ENCODE assay signal across 8 mouse cellular contexts in the genomic region with DNA sequence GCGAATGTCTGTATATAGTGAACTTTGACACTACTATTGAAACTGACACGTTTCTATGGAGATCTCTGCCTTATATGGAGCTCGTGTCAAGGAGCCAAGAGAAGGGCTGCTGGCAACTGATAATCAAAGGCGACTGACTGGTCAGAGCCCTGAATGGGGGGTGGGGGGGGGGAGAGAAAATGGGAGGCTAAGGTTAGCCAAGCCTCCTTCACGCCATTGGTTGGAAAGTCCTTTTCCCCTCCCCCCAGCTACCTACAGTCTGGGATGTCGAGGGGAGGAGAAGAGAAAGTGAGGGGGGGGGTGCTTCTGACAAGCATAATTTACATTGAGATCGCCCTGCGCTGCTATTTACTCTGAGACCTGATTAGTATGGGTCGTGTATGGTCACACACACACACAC. TPM values are rescaled to one million over a fixed set of nuclear protein-coding genes. Genes with fewer than 3 reads are reported as not detected.
A peak's percentile ranks its signal among the peaks of the same experiment; 100 is the strongest.
DNase-seq lines count a peak whose midpoint lies in the region; ATAC-seq and TF ChIP-seq lines count a peak whose summit lies in the region.

No protein-coding gene starts in this region.

- no peaks in the 10 kb centered on the region for H3K9me3 ChIP-seq in forebrain, embryonic 12.5 days
- no peaks in the 10 kb centered on the region for H3K9me3 ChIP-seq in midbrain, embryonic 13.5 days

- peak overlapping the region; percentile 100 for H3K9ac ChIP-seq in forebrain, embryonic 12.5 days
- H3K9ac ChIP-seq in midbrain, embryonic 13.5 days (replicated peaks): peak overlapping the region; percentile 100

- H3K4me3 ChIP-seq in left cerebral cortex, adult 2 months: peak overlapping the region; percentile 83
- H3K4me3 ChIP-seq in forebrain, embryonic 12.5 days (replicated peaks): peak overlapping the region; percentile 96
- H3K4me3 ChIP-seq in midbrain, embryonic 13.5 days (replicated peaks): peak overlapping the region; percentile 94

- ATAC-seq in forebrain, embryonic 12.5 days (ENCODE audit: low FRiP score): peak; percentile 73
- ATAC-seq in midbrain, embryonic 13.5 days: peak; percentile 70

- peaks cover 12% of the 10 kb centered on the region for H3K27me3 ChIP-seq in forebrain, embryonic 12.5 days
- H3K27me3 ChIP-seq in midbrain, embryonic 13.5 days: 0 out of 2 replicates have a peak, but pooled peaks cover 2% of the 10 kb centered on the region

- no peak for TF ChIP-seq CTCF in left cerebral cortex, adult 2 months (IDR thresholded peaks at IDR 0.05)

- peaks cover 4% of the 10 kb centered on the region for H3K36me3 ChIP-seq in forebrain, embryonic 12.5 days (replicated peaks)
- H3K36me3 ChIP-seq in midbrain, embryonic 13.5 days: peaks cover 3% of the 10 kb centered on the region

- H3K4me2 ChIP-seq in forebrain, embryonic 12.5 days: peak overlapping the region; percentile 75
- peak overlapping the region; percentile 80 for H3K4me2 ChIP-seq in midbrain, embryonic 13.5 days (replicated peaks)

- 0% methylated on average over 9 of the region's 9 CpGs for WGBS in forebrain, embryonic 12.5 days
- under 1% methylated on average over 8 of the region's 9 CpGs for WGBS in midbrain, embryonic 13.5 days

- peak overlapping the region; percentile 74 for H3K27ac ChIP-seq in left cerebral cortex, adult 2 months
- H3K27ac ChIP-seq in forebrain, embryonic 12.5 days: peak overlapping the region; percentile 100
- peak overlapping the region; percentile 100 for H3K27ac ChIP-seq in midbrain, embryonic 13.5 days

- H3K4me1 ChIP-seq in forebrain, embryonic 12.5 days: peaks cover 16% of the 10 kb centered on the region
- H3K4me1 ChIP-seq in midbrain, embryonic 13.5 days (replicated peaks): peaks cover 19% of the 10 kb centered on the region

- DNase-seq in left cerebral cortex, adult 2 months (ENCODE audit: extremely low spot score in 1 of 2, low spot score in 2 of 2): peak in 1 of 2 experiments; percentile 58
- no peak for DNase-seq in left cerebral cortex, adult 11 months (ENCODE audit: low spot score)
- peak; percentile 84 for DNase-seq in brain, embryonic 18.5 days (ENCODE audit: low read depth, low spot score)
- DNase-seq in layer of hippocampus, postnatal 10 days (ENCODE audit: low spot score in 2 of 2): peak; percentile 52 to 64
- DNase-seq in thymus, postnatal 25 days: no peak
- DNase-seq in T-cell, adult 2 months (ENCODE audit: low spot score): no peak

- intact Hi-C loops in left cerebral cortex, adult 2 months (cut with DNase I): loop anchor here (2.0 to 5.0 kb wide), 6 partner anchors 227 to 1642 kb away; no protein-coding TSS in a partner anchor

RNA-seq across cellular contexts. Expression of a gene that starts 0.8 kb away (rescaled TPM):
- total RNA-seq in left cerebral cortex, adult 2 months (2021): 100 to 1,000 TPM; 118 to 125 TPM
- 86.3 and 113 TPM in 2 replicates for polyA plus RNA-seq in forebrain, embryonic 12.5 days (2016; fragmentation: Nextera tagmentation; extraction: Ambion mirVana)
- total RNA-seq in layer of hippocampus, postnatal 10 days (2021): 100 to 1,000 TPM; 108 to 121 TPM
- polyA plus RNA-seq in midbrain, embryonic 13.5 days (2015; fragmentation: Nextera tagmentation; extraction: Ambion mirVana): 76.9 and 83.2 TPM in 2 replicates

Comparison
In these comparisons a context has a peak if more than half of its experiments do, and no peak if none do; other contexts are left out.
1. DNase-seq: peak in brain, embryonic 18.5 days (single experiment) and layer of hippocampus, postnatal 10 days (2 of 2); none in left cerebral cortex, adult 11 months (single experiment), thymus, postnatal 25 days (single experiment) and T-cell, adult 2 months (single experiment).
2. Peak in every context shown above with its lines, with median percentiles within 50 percentile points of each other: H3K27ac ChIP-seq and H3K4me3 ChIP-seq.